Mouse (Mus musculus): Measurements from ENCODE around the gene 4930486L24Rik. TPM values are rescaled to one million over a fixed set of nuclear protein-coding genes. Genes with fewer than 3 reads are reported as not detected.

4930486L24Rik gene
- total RNA-seq, 2 experiments from 2014 or later = not detected

Other genes starting within 250 kb of the 4930486L24Rik start
- not detected for gene BC051665, start 78.1 kb downstream of the 4930486L24Rik start, total RNA-seq (2021)
- gene Ctsll3, start 61.6 kb downstream of the 4930486L24Rik start, total RNA-seq (2021) = not detected
- under 1 TPM in 1 of 2 experiments, not detected in 1; 0.51 TPM for gene Gm49392, start 32.4 kb upstream of the 4930486L24Rik start, total RNA-seq (2021)
- gene Ctla2b, start 33.0 kb upstream of the 4930486L24Rik start, total RNA-seq (2021) = 1 to 10 TPM; 1.9 to 2.2 TPM
- not detected for gene Tpbpb, start 40.4 kb upstream of the 4930486L24Rik start, total RNA-seq (2021)
- gene Gm49393, start 71.1 kb upstream of the 4930486L24Rik start, total RNA-seq (2021) = not detected
- under 1 TPM; 0.49 to 0.66 TPM for gene Gm49391, start 72.1 kb upstream of the 4930486L24Rik start, total RNA-seq (2021)
- gene Ctla2a, start 72.2 kb upstream of the 4930486L24Rik start, total RNA-seq (2021) = 10 to 100 TPM; 15.6 to 17.2 TPM
- not detected for gene Tpbpa, start 77.5 kb upstream of the 4930486L24Rik start, total RNA-seq (2021)
- not detected for gene Ctsj, start 141.5 kb upstream of the 4930486L24Rik start, total RNA-seq (2021)
- gene Ctsq, start 176.2 kb upstream of the 4930486L24Rik start, total RNA-seq (2021) = not detected